Mouse (Mus musculus) CH12.LX (cell line): ENCODE measurements at regions not wholly inside any gene's neighbourhood (a gene's known extent, or its start where the extent isn't known, plus 50 kb on each side); places are given as distances from the start of the nearest gene placed in this dataset.

ENCODE experiments used
- CHD2 ChIP-seq: IDR thresholded peaks from 2 replicates; pipeline ENCODE4 v1.6.1; 2011; ENCODE audit warnings: low read length, improper control_type of control experiment
- CTCF ChIP-seq, 2 experiments: IDR thresholded peaks in 1 of 2; conservative IDR thresholded peaks in 1 of 2; 2 replicates each; pipeline ENCODE4 v1.5.1; 2011 to 2012; ENCODE audit warnings: low read depth in 2 of 2, low read length in 2 of 2, improper control_type of control experiment in 1 of 2, inconsistent platforms in 1 of 2, mild to moderate bottlenecking in 1 of 2, moderate library complexity in 1 of 2
- GABPA ChIP-seq: IDR thresholded peaks from 2 replicates; pipeline ENCODE4 v1.6.1; 2012; ENCODE audit warnings: low read depth, low read length, improper control_type of control experiment, inconsistent platforms; ENCODE audit not compliant: insufficient replicate concordance
- HCFC1 ChIP-seq: IDR thresholded peaks from 2 replicates; pipeline ENCODE4 v1.6.1; 2012; ENCODE audit warnings: low read depth, mild to moderate bottlenecking, inconsistent platforms, low read length, improper control_type of control experiment
- MAX ChIP-seq: IDR thresholded peaks from 2 replicates; pipeline ENCODE4 v1.6.1; 2011; ENCODE audit warnings: low read length, improper control_type of control experiment
- MXI1 ChIP-seq: IDR thresholded peaks from 2 replicates; pipeline ENCODE4 v1.6.1; 2011; ENCODE audit warnings: mild to moderate bottlenecking, low read depth, low read length, improper control_type of control experiment
- POLR2A ChIP-seq: IDR thresholded peaks from 2 replicates; pipeline ENCODE4 v1.6.1; 2011; ENCODE audit warnings: low read depth, mild to moderate bottlenecking, improper control_type of control experiment, low read length
- POLR2AphosphoS2 ChIP-seq: IDR thresholded peaks from 2 replicates; pipeline ENCODE4 v1.6.1; 2011; ENCODE audit warnings: low read depth, low read length, improper control_type of control experiment
- RAD21 ChIP-seq: IDR thresholded peaks from 2 replicates; pipeline ENCODE4 v1.6.1; 2011; ENCODE audit warnings: low read depth, mild to moderate bottlenecking, low read length, improper control_type of control experiment, moderate library complexity
- ZKSCAN1 ChIP-seq: IDR thresholded peaks from 2 replicates; pipeline ENCODE4 v1.6.1; 2012; ENCODE audit warnings: low read depth, inconsistent platforms, low read length, improper control_type of control experiment, borderline replicate concordance
- ZNF384 ChIP-seq: IDR thresholded peaks from 2 replicates; pipeline ENCODE4 v1.6.1; 2012; ENCODE audit warnings: low read depth, low read length, improper control_type of control experiment, inconsistent platforms

DNA sequence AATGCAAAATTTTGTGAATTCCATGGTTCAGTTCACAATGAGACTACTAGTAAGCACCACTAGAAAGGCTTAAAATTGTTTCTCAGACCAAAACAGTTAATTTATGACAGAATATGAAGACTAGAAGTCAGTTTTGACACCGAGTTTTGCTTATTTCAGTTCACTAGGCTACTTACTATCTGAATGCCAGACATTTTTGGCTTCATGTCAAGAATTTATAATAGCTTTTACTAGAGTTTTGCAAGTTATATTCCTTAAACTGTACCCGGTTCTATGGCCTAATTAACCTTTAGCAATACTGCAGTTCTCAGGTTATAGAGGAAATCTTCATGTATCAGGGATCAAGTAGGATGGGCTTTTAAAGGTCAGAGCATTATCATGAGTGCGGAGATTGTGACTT is 54.6 kb upstream of the Dock10 start:
- no peak for TF ChIP-seq POLR2A
- no peak for TF ChIP-seq CTCF (conservative IDR thresholded peaks at IDR 0.05 in 1 of 2, IDR thresholded peaks at IDR 0.05 in 1 of 2; ENCODE audit: low read depth in 2 of 2, low read length in 2 of 2)
- no peak for TF ChIP-seq RAD21
- no peak for TF ChIP-seq ZNF384
- TF ChIP-seq HCFC1: no peak
- TF ChIP-seq CHD2: no peak
- TF ChIP-seq MXI1: no peak
- no peak for TF ChIP-seq GABPA
- no peak for TF ChIP-seq POLR2AphosphoS2
- TF ChIP-seq MAX: no peak
- TF ChIP-seq ZKSCAN1: no peak
